Mouse (Mus musculus): Measurements from ENCODE around the gene Itpr2.

DNA sequence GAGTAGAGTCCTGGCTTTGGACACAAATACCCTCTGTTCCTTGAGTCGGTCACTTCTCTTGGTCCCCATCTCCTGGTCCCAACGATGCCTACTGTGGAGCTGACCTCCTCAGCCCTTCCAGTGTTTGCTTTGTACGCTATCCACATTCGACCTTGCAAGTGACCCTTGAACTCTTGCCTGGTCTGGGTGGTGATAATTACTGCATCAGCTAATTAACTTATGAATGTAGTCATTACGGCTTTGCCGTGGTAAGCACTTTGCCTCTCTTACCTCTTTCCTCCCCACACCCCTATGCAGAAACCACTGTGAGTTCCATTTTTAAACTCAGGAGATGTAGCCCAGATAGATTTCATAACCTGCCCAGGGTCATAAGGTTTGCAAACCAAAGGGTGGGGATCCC is 1.8 kb downstream of the Itpr2 start:
- TF ChIP-seq CTCF (IDR thresholded peaks at IDR 0.05; ENCODE audit: control insufficient read depth, insufficient read depth, low read length) (no peak), POLR2A (IDR thresholded peaks at IDR 0.05; ENCODE audit: borderline replicate concordance, control insufficient read depth, low read depth, low read length) (no peak)

All from bone marrow, adult 2 months (tissue).